Mouse (Mus musculus): Measurements from ENCODE around the gene Itgb4.

DNA sequence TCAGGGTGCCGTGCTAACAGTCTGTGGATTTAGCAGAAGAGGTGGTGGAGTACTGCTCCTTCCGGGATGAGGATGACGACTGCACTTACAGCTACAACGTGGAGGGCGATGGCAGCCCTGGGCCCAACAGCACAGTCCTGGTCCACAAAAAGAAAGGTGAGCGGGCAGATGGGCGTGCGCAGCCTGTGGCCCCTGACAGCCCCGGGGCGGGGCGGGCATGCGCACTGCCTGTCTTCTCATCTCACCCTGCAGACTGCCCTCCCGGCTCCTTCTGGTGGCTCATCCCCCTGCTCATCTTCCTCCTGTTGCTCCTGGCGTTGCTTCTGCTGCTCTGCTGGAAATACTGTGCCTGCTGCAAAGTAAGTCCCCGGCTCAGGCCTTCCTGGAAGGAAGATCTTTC, 15.2 kb downstream of the Itgb4 start:
- TF ChIP-seq EP300 (IDR thresholded peaks at IDR 0.05; ENCODE audit: low read depth in 1 of 2, low read length in 2 of 2) (no peak), NELFE (IDR thresholded peaks at IDR 0.05; ENCODE audit: low read depth, low read length) (no peak), UBTF (IDR thresholded peaks at IDR 0.05; ENCODE audit: borderline replicate concordance, insufficient read depth, low read depth, low read length) (no peak)

All from MEL (cell line).